Mouse (Mus musculus): ENCODE results near the gene Myh2. TPM values are rescaled to one million over a fixed set of nuclear protein-coding genes. Genes with fewer than 3 reads are reported as not detected.

Gene Myh2
- polyA plus RNA-seq (2016; fragmentation: Nextera tagmentation; extraction: Ambion mirVana) = 0.09 and 0.14 TPM in 2 replicates

DNA sequence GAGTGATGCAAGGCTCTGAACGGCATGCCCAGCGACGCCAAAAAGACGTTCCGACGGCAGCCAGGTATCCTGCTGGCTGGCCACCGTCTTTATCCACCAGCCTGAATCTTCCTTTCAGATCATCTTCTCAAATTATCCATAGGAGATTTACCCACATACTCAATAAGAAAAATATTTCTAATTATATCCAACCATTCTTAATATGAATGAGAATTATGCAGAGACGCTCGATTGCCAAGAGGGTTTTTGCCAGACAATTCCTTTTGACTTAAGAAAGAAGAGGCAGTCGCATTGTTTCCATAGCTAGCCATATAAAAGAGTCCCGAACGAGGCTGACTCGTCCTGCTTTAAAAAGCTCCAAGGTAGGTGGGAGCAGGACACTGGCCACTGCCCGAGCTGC, at the start of gene Myh2:
Myh2 (plus strand) TSS at position 301 of the 400 bp plus-strand sequence.
- H3K4me2 ChIP-seq = no peak within 1 kb of the TSS
- no peaks in the 10 kb centered on the region for H3K27me3 ChIP-seq
- no peak within 1 kb of the TSS for H3K4me3 ChIP-seq (replicated peaks)
- no peaks in the 10 kb centered on the region for H3K36me3 ChIP-seq
- no peaks in the 10 kb centered on the region for H3K4me1 ChIP-seq (replicated peaks)
- no peak within 1 kb of the TSS for H3K27ac ChIP-seq
- WGBS = 86% methylated on average over 14 of the region's 14 CpGs
- no peak for ATAC-seq (ENCODE audit: insufficient number of reproducible peaks, insufficient read depth, low FRiP score, low TSS enrichment, low read depth)
- H3K9me3 ChIP-seq = no peaks in the 10 kb centered on the region
- no peak within 1 kb of the TSS for H3K9ac ChIP-seq (replicated peaks)

DNA sequence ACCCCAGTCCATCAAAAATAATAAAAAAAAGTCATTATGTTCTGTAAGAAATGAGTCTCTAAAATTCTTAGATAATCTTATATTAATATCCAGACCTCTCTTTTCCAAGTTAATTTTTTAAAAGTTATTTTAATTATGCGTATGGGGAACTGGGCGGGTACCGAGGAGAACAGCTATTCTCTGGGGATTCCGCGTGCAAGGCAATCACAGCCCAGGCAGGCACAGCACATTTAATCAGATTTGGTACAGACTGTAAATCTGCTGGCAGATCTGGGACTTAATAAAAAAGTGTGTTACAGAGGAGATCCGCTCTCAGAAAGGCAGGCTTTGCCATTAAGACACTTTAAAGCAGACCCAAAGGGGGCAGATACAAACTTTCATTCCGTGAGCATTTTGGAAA, 45.9 kb upstream of the Myh2 start:
- Histone ChIP-seq H3K9ac (replicated peaks) (no peak overlapping the region), H3K36me3 (no peaks in the 10 kb centered on the region), H3K4me2 (peak overlapping the region; percentile 4; the same call in 1 of the 2 replicates), H3K9me3 (no peaks in the 10 kb centered on the region), H3K4me3 (replicated peaks) (no peak overlapping the region), H3K27ac (no peak overlapping the region), H3K4me1 (replicated peaks) (peaks cover 9% of the 10 kb centered on the region; the same call in 1 of the 2 replicates), H3K27me3 (no peaks in the 10 kb centered on the region)
- WGBS = 69% methylated on average over 7 of the region's 7 CpGs
- no peak for ATAC-seq (ENCODE audit: insufficient number of reproducible peaks, insufficient read depth, low FRiP score, low TSS enrichment, low read depth)

DNA sequence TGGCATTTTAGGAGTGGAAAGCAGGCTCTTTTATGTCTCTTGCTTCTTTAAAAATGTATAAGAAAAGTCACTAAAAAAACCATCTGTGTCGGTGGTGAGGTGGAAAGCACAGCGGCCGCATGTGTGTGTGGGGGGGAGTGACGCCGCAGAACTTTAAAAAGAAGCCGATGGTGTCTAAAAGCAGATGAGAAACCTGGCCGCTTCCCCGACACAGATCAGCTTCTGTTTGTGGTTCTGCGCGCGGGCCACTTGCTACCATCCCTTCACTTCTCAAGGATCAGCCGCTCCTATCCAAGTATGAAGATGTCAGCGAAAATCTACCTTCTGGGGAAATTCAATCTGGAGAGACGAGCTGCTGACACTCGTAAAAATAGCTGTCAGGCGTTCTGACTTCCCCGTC, 45.5 kb upstream of the Myh2 start:
- Histone ChIP-seq H3K4me3 (replicated peaks) (no peak overlapping the region), H3K9ac (replicated peaks) (no peak overlapping the region), H3K27me3 (no peaks in the 10 kb centered on the region), H3K4me2 (peak overlapping the region; percentile 4; the same call in 1 of the 2 replicates), H3K27ac (no peak overlapping the region), H3K36me3 (no peaks in the 10 kb centered on the region), H3K4me1 (replicated peaks) (peaks cover 6% of the 10 kb centered on the region; the same call in 1 of the 2 replicates), H3K9me3 (no peaks in the 10 kb centered on the region)
- 57% methylated on average over 17 of the region's 17 CpGs for WGBS
- ATAC-seq (ENCODE audit: insufficient number of reproducible peaks, insufficient read depth, low FRiP score, low TSS enrichment, low read depth) = no peak

DNA sequence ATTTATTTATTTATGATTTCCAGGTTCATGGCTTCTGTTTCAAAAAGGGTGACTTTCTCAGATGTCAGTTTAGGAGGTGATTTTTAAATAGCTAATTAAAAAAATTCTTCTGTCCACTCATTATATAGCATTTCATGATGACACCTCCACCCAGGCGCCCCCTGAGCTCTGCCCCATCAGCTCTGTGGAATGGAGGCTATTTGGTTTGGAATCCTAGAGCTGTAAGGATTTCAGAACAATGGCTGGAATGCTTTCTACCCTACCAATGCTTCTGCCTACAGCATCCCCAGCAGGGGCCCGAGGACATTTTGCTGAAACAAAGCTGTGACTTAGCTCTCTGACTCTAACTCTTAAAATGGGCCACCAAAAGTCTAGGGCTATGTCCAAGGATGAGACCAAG, 37.3 kb upstream of the Myh2 start:
- no peak for ATAC-seq (ENCODE audit: insufficient number of reproducible peaks, insufficient read depth, low FRiP score, low TSS enrichment, low read depth)
- no peak overlapping the region for H3K9ac ChIP-seq (replicated peaks)
- no peaks in the 10 kb centered on the region for H3K27me3 ChIP-seq
- WGBS = 79% methylated on average over 2 of the region's 2 CpGs
- H3K4me2 ChIP-seq = no peak overlapping the region
- no peak overlapping the region for H3K4me3 ChIP-seq (replicated peaks)
- H3K27ac ChIP-seq = no peak overlapping the region
- no peaks in the 10 kb centered on the region for H3K4me1 ChIP-seq (replicated peaks)
- no peaks in the 10 kb centered on the region for H3K9me3 ChIP-seq
- no peaks in the 10 kb centered on the region for H3K36me3 ChIP-seq

DNA sequence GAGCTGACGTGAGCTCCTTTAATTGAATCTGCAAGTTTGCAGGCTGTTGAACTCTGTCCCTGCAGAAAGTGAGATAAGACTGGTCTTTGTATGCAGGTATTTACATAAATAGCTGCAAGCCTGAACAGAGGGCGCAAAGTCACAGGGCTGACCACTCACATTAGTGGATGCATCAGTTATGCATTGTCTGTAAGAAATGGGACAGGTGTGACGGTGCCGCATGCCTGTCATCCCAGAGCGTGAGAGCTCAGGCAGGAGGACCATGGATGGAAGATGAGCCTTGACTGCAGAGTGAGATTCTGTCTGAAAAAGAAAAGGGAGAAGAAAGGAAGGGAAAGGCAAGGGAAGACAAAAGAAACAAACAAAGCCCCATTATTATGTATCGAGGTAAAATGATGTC, 36.2 kb upstream of the Myh2 start:
- H3K36me3 ChIP-seq = no peaks in the 10 kb centered on the region
- no peak for ATAC-seq (ENCODE audit: insufficient number of reproducible peaks, insufficient read depth, low FRiP score, low TSS enrichment, low read depth)
- peaks cover 4% of the 10 kb centered on the region; the same call in 1 of the 2 replicates for H3K4me1 ChIP-seq (replicated peaks)
- H3K9ac ChIP-seq (replicated peaks) = no peak overlapping the region
- no peaks in the 10 kb centered on the region for H3K9me3 ChIP-seq
- H3K4me2 ChIP-seq = no peak overlapping the region
- no peak overlapping the region for H3K27ac ChIP-seq
- H3K27me3 ChIP-seq = no peaks in the 10 kb centered on the region
- WGBS = 87% methylated on average over 6 of the region's 6 CpGs
- no peak overlapping the region for H3K4me3 ChIP-seq (replicated peaks)

DNA sequence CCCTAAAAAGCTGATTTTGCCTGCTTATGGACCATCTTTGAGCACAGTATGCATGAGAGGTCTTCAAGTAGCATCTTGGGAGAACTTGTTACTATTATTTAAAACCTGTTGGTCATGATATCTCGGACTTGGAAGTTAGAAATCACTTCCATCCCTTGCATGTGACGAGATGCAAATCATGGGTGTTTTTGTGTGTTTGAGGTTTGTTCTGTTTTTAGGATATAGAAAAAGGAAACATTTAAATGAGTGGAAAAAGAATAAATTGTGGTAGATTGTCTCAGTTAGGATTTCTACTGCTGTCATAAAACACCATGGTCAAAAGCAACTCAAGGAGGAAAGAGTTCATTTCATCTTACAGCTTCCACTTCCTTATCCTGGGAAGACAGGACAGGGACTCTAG, 35.3 kb upstream of the Myh2 start:
- no peak for ATAC-seq (ENCODE audit: insufficient number of reproducible peaks, insufficient read depth, low FRiP score, low TSS enrichment, low read depth)
- H3K27me3 ChIP-seq = no peaks in the 10 kb centered on the region
- no peak overlapping the region for H3K9ac ChIP-seq (replicated peaks)
- no peak overlapping the region for H3K27ac ChIP-seq
- no peaks in the 10 kb centered on the region for H3K9me3 ChIP-seq
- WGBS = 86% methylated on average over 2 of the region's 2 CpGs
- no peak overlapping the region for H3K4me2 ChIP-seq
- peaks cover 4% of the 10 kb centered on the region; the same call in 1 of the 2 replicates for H3K4me1 ChIP-seq (replicated peaks)
- H3K4me3 ChIP-seq (replicated peaks) = no peak overlapping the region
- no peaks in the 10 kb centered on the region for H3K36me3 ChIP-seq

DNA sequence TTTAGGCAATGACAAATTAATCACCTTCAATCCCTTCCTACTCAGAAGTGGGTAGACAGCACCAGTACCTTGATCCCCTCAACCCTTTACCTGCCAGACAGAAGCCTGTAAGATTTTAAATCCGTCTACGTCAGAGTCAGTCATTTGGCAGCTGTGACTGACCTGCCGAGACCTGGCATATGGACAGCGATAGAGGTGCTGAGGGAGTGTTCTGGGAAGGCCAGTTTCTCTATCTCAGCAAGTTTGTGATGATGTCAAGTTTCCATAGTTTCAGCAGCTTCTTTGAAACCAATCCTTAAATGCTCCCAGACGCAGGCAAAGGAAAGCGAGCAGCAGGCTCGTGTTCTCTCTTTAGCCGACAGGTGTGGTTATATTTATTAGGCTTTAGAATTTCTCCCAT, 31.3 kb upstream of the Myh2 start:
- H3K4me3 ChIP-seq (replicated peaks) = no peak overlapping the region
- 58% methylated on average over 8 of the region's 8 CpGs for WGBS
- no peak overlapping the region for H3K4me2 ChIP-seq
- no peaks in the 10 kb centered on the region for H3K9me3 ChIP-seq
- H3K27ac ChIP-seq = no peak overlapping the region
- no peaks in the 10 kb centered on the region for H3K36me3 ChIP-seq
- no peak for ATAC-seq (ENCODE audit: insufficient number of reproducible peaks, insufficient read depth, low FRiP score, low TSS enrichment, low read depth)
- H3K9ac ChIP-seq (replicated peaks) = no peak overlapping the region
- no peaks in the 10 kb centered on the region for H3K27me3 ChIP-seq
- peaks cover 4% of the 10 kb centered on the region; the same call in 1 of the 2 replicates for H3K4me1 ChIP-seq (replicated peaks)

DNA sequence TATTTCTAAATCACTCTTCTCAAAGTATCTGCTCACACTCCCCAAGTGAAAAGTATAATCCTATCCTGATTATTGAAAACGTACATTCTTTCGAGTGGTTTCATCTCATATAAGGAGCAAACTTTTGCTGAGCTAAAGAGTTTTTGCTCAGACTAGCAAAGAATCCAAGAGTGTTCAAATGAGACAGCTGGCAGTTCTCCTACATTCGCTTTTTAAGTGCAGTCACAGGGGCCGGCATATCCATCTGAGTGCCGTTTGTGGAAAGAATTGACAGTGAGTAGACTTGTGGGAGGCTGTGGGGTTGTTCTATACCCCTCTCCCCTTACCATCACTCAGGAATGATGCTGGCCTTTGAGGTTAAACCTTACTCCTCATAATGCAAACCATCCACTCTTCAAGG, 30.7 kb upstream of the Myh2 start:
- Histone ChIP-seq H3K4me1 (replicated peaks) (peaks cover 4% of the 10 kb centered on the region; the same call in 1 of the 2 replicates), H3K4me3 (replicated peaks) (no peak overlapping the region), H3K4me2 (no peak overlapping the region), H3K9ac (replicated peaks) (no peak overlapping the region), H3K36me3 (no peaks in the 10 kb centered on the region), H3K27me3 (no peaks in the 10 kb centered on the region), H3K27ac (no peak overlapping the region), H3K9me3 (no peaks in the 10 kb centered on the region)
- ATAC-seq (ENCODE audit: insufficient number of reproducible peaks, insufficient read depth, low FRiP score, low TSS enrichment, low read depth) = no peak
- 76% methylated on average over 5 of the region's 5 CpGs for WGBS

DNA sequence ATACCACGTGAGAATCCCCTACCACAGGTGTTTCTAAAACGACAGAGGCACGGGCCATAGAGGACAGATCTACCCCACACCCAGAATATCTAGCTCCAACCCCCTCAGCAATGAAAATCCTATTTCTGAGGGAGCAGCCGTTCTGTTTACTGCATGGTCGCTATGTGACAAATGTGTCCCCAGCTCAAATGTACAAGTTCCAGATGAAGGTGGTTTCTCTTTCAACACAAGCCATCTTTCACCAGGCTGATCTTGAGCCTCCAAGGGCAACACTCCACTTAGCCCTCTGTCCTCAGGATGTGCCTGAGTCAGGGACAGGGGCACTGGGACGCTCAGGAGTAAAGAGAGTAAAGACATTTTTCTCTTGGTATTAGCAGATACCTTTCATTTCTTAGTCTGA, 29.8 kb upstream of the Myh2 start:
- no peaks in the 10 kb centered on the region for H3K36me3 ChIP-seq
- 78% methylated on average over 6 of the region's 6 CpGs for WGBS
- no peak overlapping the region for H3K27ac ChIP-seq
- no peak overlapping the region for H3K4me2 ChIP-seq
- no peak overlapping the region for H3K4me3 ChIP-seq (replicated peaks)
- H3K9ac ChIP-seq (replicated peaks) = no peak overlapping the region
- H3K9me3 ChIP-seq = no peaks in the 10 kb centered on the region
- H3K4me1 ChIP-seq (replicated peaks) = peaks cover 4% of the 10 kb centered on the region; the same call in 1 of the 2 replicates
- no peak for ATAC-seq (ENCODE audit: insufficient number of reproducible peaks, insufficient read depth, low FRiP score, low TSS enrichment, low read depth)
- H3K27me3 ChIP-seq = no peaks in the 10 kb centered on the region

DNA sequence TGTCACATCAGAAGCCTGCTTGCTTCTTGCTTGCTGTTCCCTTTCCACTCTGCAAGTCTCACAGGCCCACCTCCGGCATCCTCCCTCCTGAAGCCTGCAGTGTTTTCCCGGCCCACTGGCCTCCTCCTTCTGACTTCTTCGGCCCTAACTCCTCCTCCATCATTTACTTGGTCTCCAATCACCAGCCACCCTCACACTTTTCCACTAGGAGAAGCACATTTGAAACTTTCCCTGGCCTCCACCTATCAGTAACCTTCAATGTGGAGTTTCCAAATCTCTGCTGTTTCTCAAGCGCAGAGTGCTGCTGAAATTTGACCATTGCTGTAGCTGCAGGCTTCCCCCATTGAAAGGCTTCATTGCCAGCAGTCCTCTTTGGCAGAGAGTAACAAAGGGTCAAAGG, 28.8 kb upstream of the Myh2 start:
- Histone ChIP-seq H3K4me2 (no peak overlapping the region), H3K9me3 (no peaks in the 10 kb centered on the region), H3K36me3 (no peaks in the 10 kb centered on the region), H3K4me3 (replicated peaks) (no peak overlapping the region), H3K27me3 (no peaks in the 10 kb centered on the region), H3K27ac (no peak overlapping the region), H3K4me1 (replicated peaks) (peaks cover 4% of the 10 kb centered on the region; the same call in 1 of the 2 replicates), H3K9ac (replicated peaks) (no peak overlapping the region)
- no peak for ATAC-seq (ENCODE audit: insufficient number of reproducible peaks, insufficient read depth, low FRiP score, low TSS enrichment, low read depth)
- 43% methylated on average over 4 of the region's 4 CpGs for WGBS

DNA sequence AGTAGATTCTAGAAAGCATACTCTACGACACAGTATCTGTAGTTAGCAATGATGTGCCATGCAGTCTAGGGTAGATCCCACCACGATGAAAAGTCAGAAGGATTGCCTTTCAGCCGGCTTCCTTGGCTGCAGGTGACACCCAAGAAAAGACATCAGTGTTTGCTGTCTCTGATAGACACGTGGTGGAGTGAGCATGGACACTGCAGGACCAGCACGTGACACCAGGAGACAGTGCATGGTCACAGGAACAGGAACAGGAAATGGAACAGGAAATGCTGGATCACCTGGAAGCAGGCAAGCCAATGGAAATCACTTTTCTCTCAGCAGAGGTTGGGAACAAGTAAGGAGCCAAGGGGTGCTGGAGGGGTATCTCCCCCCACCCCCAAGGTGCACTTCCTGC, 27.8 kb upstream of the Myh2 start:
- no peak overlapping the region for H3K4me3 ChIP-seq (replicated peaks)
- WGBS = 83% methylated on average over 5 of the region's 5 CpGs
- ATAC-seq (ENCODE audit: insufficient number of reproducible peaks, insufficient read depth, low FRiP score, low TSS enrichment, low read depth) = no peak

DNA sequence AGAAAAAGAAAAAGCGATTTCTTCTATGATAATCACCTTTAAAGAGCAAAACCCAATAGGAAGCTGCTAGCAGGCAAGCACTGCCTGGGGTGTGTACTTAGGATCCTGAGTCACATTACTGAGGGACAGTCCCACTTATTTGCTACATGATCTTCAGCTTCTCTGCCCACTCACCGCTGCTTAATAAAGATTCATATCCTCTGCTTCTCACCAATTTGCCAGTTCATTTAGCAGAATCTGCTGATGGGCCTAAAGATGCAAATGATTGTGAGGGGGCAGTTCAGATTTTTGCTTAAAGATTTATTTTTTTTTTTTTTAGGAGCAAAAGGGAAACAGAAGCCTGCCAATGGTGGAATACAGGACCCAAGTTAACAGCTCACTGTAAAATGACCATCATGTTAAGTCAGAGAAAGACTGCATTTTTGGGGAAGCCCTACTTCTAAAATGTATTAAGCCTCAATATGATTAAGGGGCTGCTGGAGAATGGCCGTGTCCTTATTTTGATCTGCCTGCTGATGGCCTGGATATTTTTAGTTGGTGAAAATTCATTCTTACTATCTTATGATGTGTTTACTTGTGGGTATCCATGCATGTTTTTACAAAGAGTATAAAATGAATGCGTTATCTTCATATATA, 26.8 kb upstream of the Myh2 start:
- Histone ChIP-seq H3K9me3 (no peaks in the 10 kb centered on the region), H3K9ac (replicated peaks) (no peak overlapping the region), H3K36me3 (no peaks in the 10 kb centered on the region), H3K4me1 (replicated peaks) (peaks cover 4% of the 10 kb centered on the region; the same call in 1 of the 2 replicates), H3K27ac (no peak overlapping the region), H3K4me2 (no peak overlapping the region), H3K4me3 (replicated peaks) (no peak overlapping the region), H3K27me3 (no peaks in the 10 kb centered on the region)
- WGBS = 86% methylated on average over 4 of the region's 4 CpGs
- ATAC-seq (ENCODE audit: insufficient number of reproducible peaks, insufficient read depth, low FRiP score, low TSS enrichment, low read depth) = no peak

More for the DNA sequence above, 27.8 kb upstream of the Myh2 start:
- Histone ChIP-seq H3K9ac (replicated peaks) (no peak overlapping the region), H3K4me1 (replicated peaks) (peaks cover 4% of the 10 kb centered on the region; the same call in 1 of the 2 replicates), H3K36me3 (no peaks in the 10 kb centered on the region), H3K27me3 (no peaks in the 10 kb centered on the region), H3K27ac (no peak overlapping the region), H3K4me2 (no peak overlapping the region), H3K9me3 (no peaks in the 10 kb centered on the region)
